Mouse (Mus musculus): ENCODE results near the gene Itgb2.

The Itgb2 gene

DNA sequence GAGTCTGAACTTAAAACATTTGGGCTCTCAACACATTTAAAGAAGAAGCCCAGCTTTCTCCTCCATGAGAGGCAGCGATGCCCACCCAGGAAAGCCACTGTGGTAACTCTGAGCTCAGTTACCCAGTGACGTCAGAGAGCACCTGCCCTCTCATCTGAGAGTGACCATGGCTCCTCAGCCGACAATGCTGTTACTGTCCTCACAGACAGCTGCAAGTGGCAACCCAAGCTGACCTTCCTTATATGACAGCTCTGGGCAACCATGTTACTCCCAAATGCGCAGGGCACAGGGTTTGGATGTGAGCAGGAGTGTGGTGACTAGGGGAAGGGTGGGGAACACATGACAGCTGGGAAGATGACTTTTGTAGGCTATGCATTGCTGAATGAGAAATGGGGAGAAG is 23.2 kb downstream of the Itgb2 start:
- DNase-seq = no peak

DNA sequence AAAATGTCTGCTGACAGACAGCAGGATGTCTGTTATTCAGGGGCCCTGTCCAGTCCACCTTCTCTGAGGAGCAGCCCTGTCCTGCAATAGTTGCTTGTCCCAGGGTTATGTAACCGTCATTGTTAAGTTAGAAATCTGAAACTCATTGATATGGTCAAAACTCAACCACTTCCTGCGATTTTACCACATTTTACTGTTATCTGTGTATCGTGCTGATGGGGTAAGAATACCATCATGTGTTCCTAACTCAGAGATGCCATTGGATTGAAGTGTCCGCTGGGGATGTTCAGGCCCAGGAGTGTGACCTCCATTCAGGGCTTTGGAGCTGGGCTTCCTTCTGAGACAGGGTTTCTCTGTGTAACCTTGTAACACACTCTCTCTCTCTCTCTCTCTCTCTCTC is 24.9 kb downstream of the Itgb2 start:
- no peak for DNase-seq

DNA sequence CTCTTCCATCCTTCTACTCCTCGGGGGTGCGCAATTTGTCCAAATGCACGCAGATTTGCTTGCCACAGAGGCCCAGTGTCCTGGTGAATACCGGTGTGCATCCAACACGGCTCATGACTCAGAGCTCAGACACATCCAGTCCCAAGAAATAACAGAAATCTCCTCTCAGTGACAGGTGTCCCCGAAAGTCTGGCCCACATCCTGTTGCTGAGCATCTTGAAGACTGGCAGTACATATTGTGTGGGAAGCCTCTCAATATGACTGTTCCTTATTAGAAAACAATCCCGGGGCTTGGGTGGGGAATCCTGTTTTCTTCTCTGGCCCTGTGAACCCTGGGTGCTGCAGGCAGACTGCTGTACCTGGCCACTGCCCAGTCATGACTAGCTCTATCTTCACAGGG is 26.6 kb downstream of the Itgb2 start:
- DNase-seq = no peak

DNA sequence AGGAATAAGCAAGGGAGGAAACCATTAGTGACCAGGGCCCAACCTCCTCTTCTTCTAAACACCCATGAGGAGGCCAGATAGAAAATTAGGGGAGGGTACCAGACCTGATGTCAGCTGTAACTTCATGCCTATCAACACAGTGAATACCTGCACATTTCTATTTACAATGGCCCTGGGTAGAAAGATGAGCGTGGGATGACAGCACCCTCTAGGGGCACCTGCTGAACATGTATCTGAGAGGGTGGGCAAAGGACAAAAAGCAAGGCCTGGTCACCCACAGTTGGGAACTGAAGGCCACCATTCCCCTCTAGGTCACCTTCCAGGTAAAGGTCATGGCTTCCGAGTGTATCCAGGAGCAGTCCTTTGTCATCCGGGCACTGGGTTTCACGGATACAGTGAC is 27.6 kb downstream of the Itgb2 start:
- peak; percentile 55 for DNase-seq

DNA sequence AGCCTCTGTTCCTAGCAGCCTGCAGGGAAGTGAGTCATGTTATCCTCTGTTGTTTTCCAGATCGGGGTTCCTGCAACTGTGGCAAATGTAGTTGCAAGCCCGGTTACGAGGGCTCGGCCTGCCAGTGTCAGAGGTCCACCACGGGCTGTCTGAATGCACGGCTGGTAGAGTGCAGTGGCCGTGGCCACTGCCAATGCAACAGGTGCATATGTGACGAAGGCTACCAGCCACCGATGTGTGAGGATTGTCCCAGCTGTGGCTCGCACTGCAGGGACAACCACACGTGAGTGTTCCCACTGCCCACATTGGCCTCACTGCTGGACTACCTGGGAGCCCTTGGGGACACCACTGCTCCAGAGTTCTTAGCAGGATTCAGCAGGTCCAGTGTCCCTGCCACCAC is 30.0 kb downstream of the Itgb2 start:
- no peak for DNase-seq

DNA sequence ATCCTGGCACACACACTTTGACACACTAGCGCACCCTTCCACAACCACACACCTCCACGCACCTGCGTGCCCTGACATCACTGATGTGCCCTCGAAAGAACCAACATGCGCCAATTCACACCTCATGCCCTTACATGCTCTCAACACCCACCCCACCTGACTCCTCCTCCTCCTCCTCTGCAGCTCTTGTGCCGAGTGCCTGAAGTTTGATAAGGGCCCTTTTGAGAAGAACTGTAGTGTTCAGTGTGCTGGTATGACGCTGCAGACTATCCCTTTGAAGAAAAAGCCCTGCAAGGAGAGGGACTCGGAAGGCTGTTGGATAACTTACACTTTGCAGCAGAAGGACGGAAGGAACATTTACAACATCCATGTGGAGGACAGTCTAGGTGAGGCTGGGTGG is 30.8 kb downstream of the Itgb2 start:
- DNase-seq = no peak

DNA sequence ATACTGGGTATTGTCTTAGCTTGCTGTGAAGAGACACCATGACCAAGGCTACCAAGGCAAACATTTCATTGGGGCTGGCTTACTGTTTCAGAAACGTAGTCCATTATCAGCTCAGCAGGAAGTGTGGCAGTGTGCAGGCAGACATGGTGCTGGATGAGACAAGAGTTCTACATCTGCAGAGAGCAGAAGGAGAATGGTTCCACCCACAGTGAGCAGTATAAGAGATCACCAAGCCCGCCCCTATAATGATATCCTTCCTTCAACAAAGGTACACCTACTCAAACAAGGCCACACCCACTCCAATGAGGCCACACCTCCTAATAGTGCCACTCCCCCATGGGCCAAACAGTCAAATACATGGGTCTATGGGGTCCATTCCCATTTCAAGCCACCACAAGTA is 31.5 kb downstream of the Itgb2 start:
- DNase-seq = no peak

DNA sequence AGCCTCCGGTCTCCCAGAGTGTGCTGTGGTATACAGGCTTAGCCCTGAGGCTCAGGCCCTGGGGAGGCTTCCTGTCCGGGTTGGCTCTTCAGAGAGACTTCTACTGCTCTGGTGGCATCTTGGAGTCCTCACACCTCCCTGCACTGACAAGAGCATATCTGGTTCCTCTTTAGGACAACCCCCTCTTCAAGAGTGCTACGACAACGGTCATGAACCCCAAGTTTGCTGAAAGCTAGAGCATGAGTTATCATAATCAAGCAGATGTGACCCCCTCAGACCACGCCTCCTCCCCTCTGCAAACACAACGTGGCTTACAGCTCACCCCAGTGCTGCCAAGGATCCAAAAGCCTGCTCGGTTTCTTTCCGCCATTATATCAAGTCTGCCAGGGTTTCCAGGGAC is 35.0 kb downstream of the Itgb2 start:
- DNase-seq = no peak

DNA sequence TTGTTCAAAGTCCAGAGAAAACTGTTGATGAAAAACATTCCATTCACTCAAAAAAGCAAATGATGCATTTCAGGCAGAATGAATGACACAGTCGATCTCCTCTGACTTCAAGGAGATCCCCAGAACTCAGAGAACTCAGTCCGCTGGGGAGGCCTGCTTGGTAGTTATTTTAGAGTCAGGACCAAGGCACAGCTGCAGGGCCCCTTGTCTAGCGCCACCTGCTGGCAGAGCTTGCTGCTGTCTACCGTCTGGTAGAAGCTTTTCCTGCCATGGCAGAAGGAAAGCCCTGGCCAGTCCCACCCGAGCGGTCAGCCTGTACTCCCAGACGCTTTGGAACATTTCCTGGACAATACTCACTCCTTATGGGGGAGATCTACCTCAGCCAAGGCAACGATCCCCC is 36.6 kb downstream of the Itgb2 start:
- peak; percentile 93 for DNase-seq

DNA sequence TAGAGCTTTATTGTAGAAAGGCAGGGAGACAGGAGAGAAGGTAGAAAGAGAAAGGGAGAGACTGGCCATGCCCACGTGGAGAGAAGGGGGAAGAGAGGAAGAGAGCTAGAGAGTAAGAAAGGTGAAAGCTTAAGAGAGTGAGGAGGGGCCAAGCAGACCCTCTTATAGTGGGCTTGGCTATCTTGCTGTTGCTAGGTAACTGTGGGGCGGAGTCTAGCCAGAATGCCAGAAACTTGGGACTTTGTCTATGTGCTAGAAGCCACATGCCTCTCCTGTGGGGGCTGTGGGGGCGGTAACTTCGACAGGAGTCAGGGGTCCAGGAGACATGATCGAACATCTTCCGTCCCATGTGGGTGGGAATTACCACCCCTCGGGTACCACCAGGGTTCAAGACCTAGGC is 39.4 kb downstream of the Itgb2 start:
- DNase-seq = no peak

DNA sequence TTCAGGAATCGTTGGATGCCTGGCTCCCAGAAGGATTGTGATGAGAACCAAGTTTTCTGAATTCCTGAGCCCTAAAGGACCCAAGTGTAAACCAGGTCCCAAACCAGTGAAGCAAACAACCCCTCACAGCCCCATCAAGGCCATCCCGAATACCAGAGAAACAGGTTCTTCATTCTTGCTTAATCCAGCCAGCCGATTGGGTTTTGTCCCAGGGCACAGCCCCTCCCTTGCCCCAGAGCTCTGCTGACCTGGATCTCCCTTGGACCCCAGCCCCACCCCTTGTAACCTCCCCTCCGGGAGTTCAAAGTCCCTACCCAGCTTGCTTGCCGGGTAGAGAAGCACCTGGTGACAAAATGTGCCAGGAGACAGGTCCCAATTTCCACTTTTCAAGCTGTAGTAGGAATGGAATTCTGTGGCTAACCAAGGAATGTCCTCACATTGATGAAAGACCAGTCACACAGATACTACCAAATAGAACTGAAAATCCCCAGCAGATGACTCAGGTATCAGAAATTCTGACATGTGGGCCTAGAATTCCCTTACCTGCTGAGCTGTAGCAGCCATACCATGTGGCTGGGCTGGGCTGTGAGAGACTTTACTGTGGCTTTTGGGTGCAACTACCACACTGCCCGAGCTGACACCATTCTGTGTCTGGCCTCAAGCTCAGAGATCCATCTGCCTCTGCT is 40.1 kb downstream of the Itgb2 start:
- DNase-seq = peak; percentile 74

DNA sequence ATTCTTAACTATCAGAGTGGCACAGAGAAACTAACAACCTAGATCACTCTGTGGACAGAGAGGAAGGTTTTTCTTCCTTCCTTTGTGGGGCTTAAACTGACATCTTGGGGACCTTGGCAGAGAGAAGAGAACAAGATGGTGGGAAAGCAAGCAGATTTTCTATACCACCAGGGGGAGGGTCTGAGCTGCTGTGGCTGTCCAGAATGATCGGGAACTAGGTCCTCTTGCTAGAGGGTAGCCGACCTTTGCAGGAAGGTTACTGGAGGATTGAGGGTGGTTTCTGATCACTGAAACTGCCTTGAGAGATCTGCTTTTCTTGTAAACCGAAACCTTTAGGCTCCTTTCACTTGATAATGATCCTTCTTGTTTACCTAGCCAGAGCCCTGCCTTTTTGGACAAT is 42.2 kb downstream of the Itgb2 start:
- no peak for DNase-seq

DNA sequence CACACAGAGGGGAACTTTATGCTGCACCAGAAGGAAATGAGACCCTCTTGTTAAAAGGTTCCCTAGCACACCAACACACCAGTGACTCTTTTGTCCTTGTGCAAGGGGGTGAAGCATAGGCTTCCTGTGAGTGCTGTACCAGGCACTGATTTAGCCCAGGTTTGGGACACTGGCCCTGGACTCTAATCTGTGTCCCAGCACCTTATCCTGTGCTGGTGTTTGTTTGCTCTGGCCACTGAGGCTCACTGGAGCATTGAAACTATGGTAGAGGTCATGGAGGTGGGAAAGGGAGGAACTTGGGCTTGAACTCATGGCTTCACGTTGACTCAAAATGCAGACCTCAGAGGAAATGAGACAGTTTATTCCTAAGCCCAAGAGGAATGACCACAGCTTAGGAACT is 43.1 kb downstream of the Itgb2 start:
- no peak for DNase-seq

DNA sequence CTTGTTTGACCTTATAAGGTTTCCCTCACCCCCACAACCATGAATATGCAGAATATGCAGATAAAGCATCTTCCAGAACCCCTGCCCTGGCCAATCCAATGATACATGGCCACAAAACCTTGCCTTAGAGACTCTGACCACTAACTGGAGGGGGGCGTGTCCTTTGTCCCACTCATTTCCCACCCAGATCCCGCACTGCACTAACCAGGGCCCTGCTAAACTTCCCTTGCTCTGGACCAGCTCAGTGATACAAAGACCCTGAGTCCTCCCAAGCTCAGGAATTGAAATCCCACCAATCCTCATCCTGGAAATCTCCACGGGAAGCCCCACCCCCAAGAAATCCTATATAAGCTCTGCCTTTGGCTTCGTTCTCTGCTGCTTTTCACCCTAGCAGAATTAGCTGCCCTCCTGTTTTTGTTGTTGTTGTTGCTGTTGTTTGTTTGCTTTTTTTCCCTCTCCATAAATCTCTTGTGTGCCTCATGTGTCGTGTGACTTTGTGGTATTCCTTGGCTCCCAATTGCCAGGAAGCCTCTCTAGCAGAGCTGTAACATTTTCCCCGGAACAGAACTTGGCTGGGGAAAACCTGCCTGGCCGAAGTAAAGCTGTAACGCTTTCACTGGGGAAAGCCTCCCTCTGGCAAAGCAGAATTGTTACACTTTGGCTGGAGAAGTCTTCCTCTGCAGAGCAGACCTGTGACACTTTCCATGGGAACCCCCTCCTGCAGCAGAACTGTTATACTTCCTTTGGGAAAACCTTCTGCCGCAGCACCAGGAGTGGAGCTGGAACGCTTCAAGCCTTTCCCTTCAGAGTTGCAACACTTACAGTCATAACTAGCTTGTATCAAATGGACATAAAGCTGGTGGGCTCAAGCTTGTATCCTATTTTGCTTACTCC is 50.2 kb downstream of the Itgb2 start:
- DNase-seq = no peak

DNA sequence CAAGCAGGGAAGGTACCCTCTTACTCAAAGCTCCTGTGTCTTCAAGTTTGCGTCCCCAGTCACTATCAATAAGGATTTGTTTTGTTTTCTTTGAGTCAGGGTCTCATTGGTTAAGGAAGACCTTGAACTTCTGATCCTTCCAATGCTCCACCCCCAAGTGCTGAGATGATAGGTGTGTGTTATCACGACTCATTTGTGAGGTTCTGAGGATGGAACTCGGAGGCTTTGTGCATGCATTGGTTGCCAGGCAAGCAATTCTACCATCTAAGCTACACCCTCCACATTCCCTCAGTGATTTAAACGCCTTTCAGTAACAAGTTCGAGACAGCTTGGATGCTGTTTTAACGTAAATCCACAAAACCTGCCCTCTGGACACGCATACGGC is 51.0 kb downstream of the Itgb2 start:
- no peak for DNase-seq

DNA sequence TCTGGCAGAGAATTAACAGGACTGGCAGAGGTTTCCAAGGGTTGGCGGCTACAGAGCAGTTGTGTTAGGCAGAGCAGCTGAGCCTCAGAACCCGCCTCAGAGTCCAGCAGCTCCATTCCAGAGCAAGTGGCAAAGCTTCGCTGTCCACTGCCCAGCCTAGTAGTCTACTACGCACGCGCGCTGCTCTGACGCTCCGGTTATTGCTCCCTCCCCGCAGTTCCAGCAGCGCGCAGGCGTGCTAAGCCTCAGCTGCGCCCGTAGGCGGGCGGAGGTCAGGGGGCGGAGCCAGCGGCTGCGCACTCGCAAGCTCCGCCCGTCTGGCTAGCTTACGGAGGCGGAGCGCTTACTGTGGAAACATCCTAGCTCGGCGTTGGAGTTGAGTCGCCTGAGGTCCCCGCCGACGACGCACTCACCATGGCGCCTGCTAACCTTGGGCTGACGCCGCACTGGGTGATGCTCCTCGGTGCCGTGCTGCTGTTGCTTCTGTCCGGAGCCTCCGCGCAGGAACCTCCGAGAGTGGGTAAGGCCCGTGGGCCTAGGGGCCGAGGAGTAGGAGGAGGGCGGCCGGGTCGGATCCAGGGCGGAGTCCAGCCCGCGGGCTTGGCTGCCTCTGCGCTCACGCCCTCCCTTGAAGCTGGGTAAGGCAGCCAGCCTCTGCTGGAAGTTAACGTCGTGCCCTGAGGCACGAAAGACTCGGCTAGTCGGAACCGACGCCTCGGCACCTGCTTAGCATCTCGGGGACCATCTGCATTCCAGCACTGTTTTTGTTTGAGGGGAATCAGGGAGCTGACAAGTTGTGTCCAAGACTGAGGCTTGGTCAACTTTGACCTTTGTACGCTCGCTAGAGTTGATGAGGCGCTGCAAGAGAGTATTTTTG is 51.6 kb downstream of the Itgb2 start, which contains the start of gene Pttg1ip:
TSS of gene Pttg1ip (plus strand) at position 313 of the 877 bp plus-strand sequence.
- peak; percentile 97 for DNase-seq

DNA sequence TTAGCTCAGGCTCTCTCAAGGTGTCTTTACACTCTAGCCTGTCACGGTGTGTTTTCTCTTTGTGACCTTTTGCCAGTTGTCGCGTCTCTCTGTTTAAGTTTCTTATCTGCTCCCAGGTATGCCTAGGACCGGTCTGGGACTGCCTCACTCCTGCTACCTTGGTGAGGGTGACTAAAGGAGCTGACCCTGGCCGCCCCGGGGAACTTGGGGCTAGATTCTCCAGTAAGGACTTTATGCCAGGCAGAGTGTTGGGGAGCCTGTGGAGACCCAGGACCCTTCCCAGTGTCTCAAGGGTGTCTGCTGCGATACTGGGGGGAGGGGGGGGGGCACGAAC is 52.2 kb downstream of the Itgb2 start:
- DNase-seq = no peak

DNA sequence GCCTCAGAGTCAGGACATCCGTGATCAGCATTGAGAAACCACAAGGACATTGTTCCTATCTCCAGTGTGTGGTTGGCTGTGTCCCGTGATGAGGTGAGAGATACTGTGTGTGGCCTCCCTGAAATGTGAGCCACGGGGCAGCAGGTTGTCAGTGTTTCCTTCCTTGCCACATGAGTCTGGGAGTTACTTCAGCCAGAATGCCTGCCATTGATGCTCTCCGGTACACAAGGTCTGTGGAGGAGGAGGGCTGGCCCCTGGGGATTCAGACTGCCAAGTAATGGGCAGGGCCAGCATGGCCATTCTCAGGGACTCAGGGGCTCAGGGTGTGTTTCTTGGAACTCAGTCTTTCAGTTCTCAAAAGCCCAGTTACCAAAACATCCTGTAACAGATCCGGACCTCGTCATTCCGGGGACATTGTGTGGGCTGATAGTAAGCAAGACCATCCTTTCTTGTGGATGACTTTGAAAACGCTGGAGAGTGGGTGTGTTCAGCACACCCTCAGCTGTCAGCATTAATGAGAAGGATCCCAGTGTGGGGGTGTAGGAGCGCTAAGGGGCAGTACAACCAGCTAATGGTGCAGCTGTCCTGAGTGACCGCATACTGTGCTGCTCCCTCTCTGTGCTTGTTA is 53.9 kb downstream of the Itgb2 start:
- peak; percentile 51 for DNase-seq

DNA sequence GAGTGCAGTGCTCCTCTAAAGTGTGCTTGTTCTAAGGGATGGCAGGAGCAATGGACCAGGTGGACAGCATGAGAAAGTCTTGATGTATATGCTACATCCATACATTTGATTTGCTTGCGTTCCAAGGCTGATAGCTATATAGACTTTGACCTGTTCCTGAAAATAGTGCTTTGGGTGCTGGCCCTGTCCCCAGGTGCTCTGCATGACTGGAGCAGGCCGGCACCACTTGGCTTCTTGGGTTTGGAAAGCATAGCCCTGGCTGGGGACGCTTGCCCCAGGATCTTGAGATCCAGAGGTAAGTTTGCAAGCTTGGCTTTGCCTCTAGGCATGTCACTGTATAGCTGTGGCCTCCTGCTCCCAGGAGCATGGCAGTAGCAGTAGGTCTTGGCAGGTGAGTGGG is 56.6 kb downstream of the Itgb2 start:
- DNase-seq = peak; percentile 52

DNA sequence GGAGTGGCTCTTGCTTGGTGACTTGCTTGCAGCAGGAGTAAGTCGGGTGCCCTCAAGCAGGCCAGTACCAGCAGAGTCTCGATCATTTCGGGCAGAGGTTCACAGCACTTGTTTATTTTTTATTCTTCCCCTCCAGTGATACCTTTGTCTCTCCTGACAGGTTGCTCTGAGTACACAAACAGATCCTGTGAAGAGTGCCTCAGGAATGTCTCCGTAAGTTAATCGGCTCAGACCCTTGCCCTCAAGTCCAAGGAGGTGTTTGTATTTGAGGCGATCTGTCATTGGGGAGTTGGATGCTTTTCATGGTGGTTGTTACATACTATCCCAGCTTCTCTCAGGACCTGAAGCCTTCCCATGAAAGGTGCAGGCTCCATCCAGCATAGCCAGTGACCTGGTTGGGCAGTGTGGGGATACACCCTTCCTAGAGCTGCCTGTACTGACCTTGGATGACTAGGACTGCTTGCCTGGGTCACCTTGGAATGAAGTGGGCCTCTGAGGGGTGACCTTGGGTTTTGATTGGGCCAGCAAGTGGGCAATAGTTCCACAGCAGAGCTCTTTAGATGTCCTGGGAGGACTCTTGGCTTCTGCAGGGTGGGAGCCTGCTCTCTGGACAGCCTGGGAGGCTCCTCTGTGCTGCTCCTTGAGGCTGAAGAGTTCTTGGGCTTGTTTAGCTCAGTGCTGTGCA is 57.2 kb downstream of the Itgb2 start:
- DNase-seq = peak; percentile 74

DNA sequence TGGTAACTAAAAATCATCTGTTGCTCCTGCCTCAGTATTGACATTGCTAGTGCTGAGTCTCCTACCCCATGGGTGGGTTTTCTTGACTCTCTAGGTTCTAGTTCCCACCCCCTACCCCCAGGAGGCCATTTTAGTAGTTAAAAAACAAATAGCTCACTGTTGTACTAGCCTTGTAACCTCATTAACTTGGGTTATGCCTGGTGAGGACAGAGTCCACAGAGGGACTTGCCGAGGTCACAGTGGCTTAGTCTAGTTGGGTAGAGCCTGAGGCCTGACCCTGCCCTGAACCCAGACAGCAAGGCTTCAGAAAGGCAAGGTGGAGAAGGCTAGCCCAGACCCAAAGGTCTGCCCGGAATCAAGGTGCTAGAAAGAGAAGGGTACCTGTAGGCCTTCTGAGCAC is 58.0 kb downstream of the Itgb2 start:
- DNase-seq = peak; percentile 84

DNA sequence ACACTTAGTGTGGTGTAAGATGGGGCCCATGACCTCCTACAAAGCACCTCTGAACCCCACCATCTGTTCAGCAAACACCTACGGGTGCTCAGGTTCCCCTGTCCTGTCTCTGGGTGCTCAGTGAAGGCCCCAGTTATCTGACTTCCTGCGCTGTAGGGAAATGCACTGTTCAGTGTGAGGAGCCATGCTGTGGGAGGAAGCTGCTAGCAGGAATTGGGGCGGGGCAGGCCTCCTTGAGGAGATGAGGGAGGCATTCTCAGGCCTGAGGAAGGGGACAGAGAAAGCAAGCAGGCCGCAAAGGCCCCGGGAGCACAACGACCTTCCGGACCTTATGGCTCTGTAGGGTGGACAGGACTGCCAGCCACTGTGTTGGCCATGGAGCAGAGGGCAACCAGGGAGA is 59.1 kb downstream of the Itgb2 start:
- no peak for DNase-seq

DNA sequence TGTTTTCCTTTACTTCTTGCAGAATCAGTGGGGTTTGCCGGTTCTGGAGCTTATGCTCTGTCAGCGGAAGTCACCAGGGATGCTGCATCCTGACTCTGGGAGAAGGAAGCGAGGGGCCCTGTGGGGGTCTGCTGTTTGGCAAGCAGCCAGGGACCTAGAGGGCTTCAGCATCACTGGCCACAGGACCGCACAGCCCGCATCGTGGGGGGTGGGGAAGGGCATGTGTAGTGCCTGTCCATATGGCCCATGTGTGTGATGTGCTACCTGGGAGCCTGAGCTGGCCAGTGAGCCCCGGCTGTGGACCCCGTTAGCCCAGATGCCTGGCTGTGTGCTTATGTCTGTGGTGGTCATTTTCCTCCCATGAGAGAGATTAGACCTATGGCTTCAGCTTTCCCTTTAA is 59.7 kb downstream of the Itgb2 start:
- no peak for DNase-seq

All from kidney, adult 9 months (tissue).